Mouse (Mus musculus): Measurements from ENCODE around the gene Dnah9. TPM values are rescaled to one million over a fixed set of nuclear protein-coding genes. Genes with fewer than 3 reads are reported as not detected.

The Dnah9 gene
- total and polyA plus RNA-seq, 3 experiments = 0.11 to 0.20 (median 0.13) TPM

- no peak overlapping the region for H3K27ac ChIP-seq (ENCODE audit: insufficient read depth, low read depth)
- H3K4me3 ChIP-seq (replicated peaks in 1 of 3; ENCODE audit: low read depth in 2 of 3, low read length in 2 of 3, poor library complexity in 1 of 3) = no peak overlapping the region
- H3K9me3 ChIP-seq (replicated peaks; ENCODE audit: low read length) = peaks cover 3% of the 10 kb centered on the region
- dilution Hi-C loops (cut with MboI; ENCODE audit: extremely low pct_ligation_motif_present, extremely low pct_unique_long_range_greater_than_20kb, low sequenced_read_pairs) = no loop called here
- in situ Hi-C loops (cut with MboI; ENCODE audit: low pct_ligation_motif_present, low pct_unique_long_range_greater_than_20kb, low sequenced_read_pairs) = no loop called here
- H3K36me3 ChIP-seq (replicated peaks in 1 of 2; ENCODE audit: control insufficient read depth in 1 of 2, insufficient read depth in 1 of 2, low read length in 1 of 2) = no peaks in the 10 kb centered on the region
- TF ChIP-seq E2F4 (IDR thresholded peaks at IDR 0.05; ENCODE audit: insufficient replicate concordance, low read depth, low read length) = no peak
- no peak for TF ChIP-seq CHD2 (IDR thresholded peaks at IDR 0.05; ENCODE audit: low read length)
- TF ChIP-seq GABPA (IDR thresholded peaks at IDR 0.05; ENCODE audit: insufficient replicate concordance, low read depth, low read length) = no peak
- no peak for TF ChIP-seq MAFK (IDR thresholded peaks at IDR 0.05; ENCODE audit: insufficient replicate concordance, low read length)
- TF ChIP-seq MYC (IDR thresholded peaks at IDR 0.05; ENCODE audit: low read depth, low read length) = no peak
- TF ChIP-seq ETS1 (conservative IDR thresholded peaks at IDR 0.05; ENCODE audit: low read depth, low read length) = no peak
- TF ChIP-seq ZKSCAN1 (IDR thresholded peaks at IDR 0.05; ENCODE audit: borderline replicate concordance, low read depth, low read length) = no peak
- TF ChIP-seq BHLHE40 (IDR thresholded peaks at IDR 0.05; ENCODE audit: low read depth, low read length) = no peak
- no peak for TF ChIP-seq NELFE (IDR thresholded peaks at IDR 0.05; ENCODE audit: low read depth, low read length)
- TF ChIP-seq MXI1 (IDR thresholded peaks at IDR 0.05; ENCODE audit: low read depth, low read length) = no peak
- no peak for TF ChIP-seq POLR2AphosphoS2 (IDR thresholded peaks at IDR 0.05; ENCODE audit: low read depth, low read length)
- TF ChIP-seq RCOR1 (conservative IDR thresholded peaks at IDR 0.05; ENCODE audit: low read depth, low read length) = no peak
- no peak for TF ChIP-seq USF2 (conservative IDR thresholded peaks at IDR 0.05; ENCODE audit: low read depth, low read length)
- TF ChIP-seq ZC3H11A (IDR thresholded peaks at IDR 0.05; ENCODE audit: low read depth, low read length) = no peak
- TF ChIP-seq RAD21 (IDR thresholded peaks at IDR 0.05; ENCODE audit: low read depth, low read length) = no peak
- no peak for TF ChIP-seq POLR2A (IDR thresholded peaks at IDR 0.05; ENCODE audit: low read depth, low read length)
- TF ChIP-seq SIN3A (IDR thresholded peaks at IDR 0.05; ENCODE audit: low read length) = no peak
- no peak overlapping the region for H3K4me2 ChIP-seq (ENCODE audit: insufficient read depth, low read depth, poor library complexity, severe bottlenecking)
- no peaks in the 10 kb centered on the region for H3K79me2 ChIP-seq (replicated peaks; ENCODE audit: control insufficient read depth, extremely low read depth, insufficient read depth, poor library complexity, severe bottlenecking)
- no peaks in the 10 kb centered on the region for H3K27me3 ChIP-seq (replicated peaks)
- no peak for DNase-seq (ENCODE audit: extremely low read depth)
- H3K4me1 ChIP-seq (ENCODE audit: control insufficient read depth in 1 of 2, insufficient read depth in 2 of 2) = peaks cover 0 to 10% of the 10 kb centered on the region in 2 experiments; a peak in 2 of 4 replicates
- no peak overlapping the region for H3K9ac ChIP-seq (ENCODE audit: insufficient read depth, low read depth)
Observed at GRCm38 (mm10) chr11:65801899-65802298, 366.5 kb downstream of the Dnah9 start.

- TF ChIP-seq TCF12 (IDR thresholded peaks at IDR 0.05; ENCODE audit: low read depth, low read length) = no peak
- no peak for TF ChIP-seq ZKSCAN1 (IDR thresholded peaks at IDR 0.05; ENCODE audit: borderline replicate concordance, low read depth, low read length)
- TF ChIP-seq CHD2 (IDR thresholded peaks at IDR 0.05; ENCODE audit: low read length) = no peak
- no peak for TF ChIP-seq JUND (conservative IDR thresholded peaks at IDR 0.05; ENCODE audit: low read depth, low read length)
- no peak for TF ChIP-seq KAT2A (IDR thresholded peaks at IDR 0.05; ENCODE audit: insufficient replicate concordance, low read length)
- no peak for TF ChIP-seq UBTF (IDR thresholded peaks at IDR 0.05; ENCODE audit: low read depth, low read length)
- no peak for TF ChIP-seq POLR2A (IDR thresholded peaks at IDR 0.05; ENCODE audit: low read depth, low read length)
- no peak for TF ChIP-seq HCFC1 (IDR thresholded peaks at IDR 0.05; ENCODE audit: low read depth, low read length)
- TF ChIP-seq CTCF (conservative IDR thresholded peaks at IDR 0.05 in 1 of 2, IDR thresholded peaks at IDR 0.05 in 1 of 2; ENCODE audit: low read depth in 2 of 2, low read length in 2 of 2) = no peak
- TF ChIP-seq MXI1 (IDR thresholded peaks at IDR 0.05; ENCODE audit: low read depth, low read length) = no peak
- TF ChIP-seq ETS1 (conservative IDR thresholded peaks at IDR 0.05; ENCODE audit: low read depth, low read length) = no peak
- Histone ChIP-seq H3K4me2 (ENCODE audit: insufficient read depth, low read depth, poor library complexity, severe bottlenecking) (no peak overlapping the region), H3K27me3 (replicated peaks) (no peaks in the 10 kb centered on the region), H3K4me3 (replicated peaks in 1 of 3; ENCODE audit: low read depth in 2 of 3, low read length in 2 of 3, poor library complexity in 1 of 3) (no peak overlapping the region), H3K4me1 (ENCODE audit: control insufficient read depth in 1 of 2, insufficient read depth in 2 of 2) (peaks cover 0 to 14% of the 10 kb centered on the region in 2 experiments; a peak in 2 of 4 replicates), H3K79me2 (replicated peaks; ENCODE audit: control insufficient read depth, extremely low read depth, insufficient read depth, poor library complexity, severe bottlenecking) (no peaks in the 10 kb centered on the region), H3K9ac (ENCODE audit: insufficient read depth, low read depth) (no peak overlapping the region), H3K9me3 (replicated peaks; ENCODE audit: low read length) (peaks cover 3% of the 10 kb centered on the region), H3K27ac (ENCODE audit: insufficient read depth, low read depth) (no peak overlapping the region), H3K36me3 (replicated peaks in 1 of 2; ENCODE audit: control insufficient read depth in 1 of 2, insufficient read depth in 1 of 2, low read length in 1 of 2) (no peaks in the 10 kb centered on the region)
- no peak for DNase-seq (ENCODE audit: extremely low read depth)
- dilution Hi-C loops (cut with MboI; ENCODE audit: extremely low pct_ligation_motif_present, extremely low pct_unique_long_range_greater_than_20kb, low sequenced_read_pairs) = no loop called here
- in situ Hi-C loops (cut with MboI; ENCODE audit: low pct_ligation_motif_present, low pct_unique_long_range_greater_than_20kb, low sequenced_read_pairs) = no loop called here
Observed at GRCm38 (mm10) chr11:65795896-65796295, 372.5 kb downstream of the Dnah9 start.
